Mouse (Mus musculus): ENCODE results near the gene Kif26b. TPM values are rescaled to one million over a fixed set of nuclear protein-coding genes. Genes with fewer than 3 reads are reported as not detected.

The Kif26b gene
- total RNA-seq, 2 experiments from 2014 or later = 16.3 to 18.8 TPM

- intact Hi-C loops (cut with DNase I) = no loop called here
- no peak for DNase-seq (ENCODE audit: extremely low spot score in 1 of 2, low spot score in 2 of 2)
These were observed 459.3 kb downstream of the Kif26b start for GRCm38 (mm10) chr1:178988176-178988575.

Other genes with a start within 250 kb of the Kif26b start
- gene Cox20, start 210.0 kb upstream of the Kif26b start, total RNA-seq (2021) = 10 to 100 TPM; 33.4 to 33.6 TPM
- 100 to 1,000 TPM; 412 to 414 TPM for gene Hnrnpu, start 191.3 kb upstream of the Kif26b start, total RNA-seq (2021)
- 10 to 100 TPM; 10.0 to 11.1 TPM for gene Efcab2, start 123.0 kb upstream of the Kif26b start, total RNA-seq (2021)